Mouse (Mus musculus) liver, adult 2 months (tissue): ENCODE measurements at regions not wholly inside any gene's neighbourhood (a gene's known extent, or its start where the extent isn't known, plus 50 kb on each side); places are given as distances from the start of the nearest gene placed in this dataset.

Experiments used
- CTCF ChIP-seq: fragments of 200-500 bp; IDR thresholded peaks from 2 replicates; pipeline ENCODE4 v1.5.1; 2011; ENCODE audit warnings: low read depth, low read length, control low read depth
- POLR2A ChIP-seq: fragments of 200-500 bp; IDR thresholded peaks from 2 replicates; pipeline ENCODE4 v1.6.1; 2011; ENCODE audit warnings: low read length, control low read depth; ENCODE audit not compliant: insufficient read depth; ENCODE audit errors: extremely low read depth

GRCm38 (mm10) chr12:26758657-26759325 lies 289.8 kb downstream of the Cmpk2 start:
- TF ChIP-seq CTCF = no peak
- no peak for TF ChIP-seq POLR2A
